Mouse (Mus musculus) ovary, postnatal 36 days (tissue): ENCODE results near the gene Mast1.

ENCODE experiments used
- DNase-seq: peaks from one replicate; pipeline ENCODE4 v3.0.0; 2022; ENCODE audit warnings: low spot score, mixed read lengths

The Mast1 gene

DNA sequence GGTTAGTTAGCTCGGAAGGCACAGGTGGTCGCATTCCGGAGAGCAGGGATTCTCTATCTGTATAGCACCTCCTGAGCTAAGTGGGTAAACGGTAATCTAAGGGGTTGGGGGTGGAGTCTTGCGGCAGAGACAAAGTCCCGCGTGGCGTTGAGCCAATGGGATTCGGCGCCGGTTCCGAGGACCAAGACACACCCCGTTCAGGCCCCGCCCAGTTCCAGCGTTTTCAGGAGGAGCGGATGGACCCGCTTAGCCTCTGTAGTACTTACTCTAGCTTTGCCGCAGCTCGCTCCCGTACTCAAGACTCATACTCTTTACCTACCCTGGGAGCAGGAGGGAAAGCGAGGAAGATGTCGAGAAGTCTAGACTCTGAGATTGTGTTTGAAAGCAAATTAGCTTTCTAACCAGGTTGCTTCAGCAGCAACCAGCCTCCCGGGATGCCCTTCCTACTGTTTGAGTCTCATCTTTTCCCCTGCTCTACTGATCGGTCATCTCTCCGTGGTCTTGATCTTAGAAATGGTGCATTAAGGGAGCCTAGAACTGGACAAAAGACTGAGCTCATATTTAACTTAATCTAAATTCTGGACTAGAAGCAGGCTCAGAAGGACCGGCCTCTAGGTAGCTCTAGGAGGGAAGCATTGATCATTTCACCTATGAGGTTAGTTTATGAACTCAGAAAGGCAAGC lies 7.5 kb upstream of the Mast1 start:
- DNase-seq = no peak

DNA sequence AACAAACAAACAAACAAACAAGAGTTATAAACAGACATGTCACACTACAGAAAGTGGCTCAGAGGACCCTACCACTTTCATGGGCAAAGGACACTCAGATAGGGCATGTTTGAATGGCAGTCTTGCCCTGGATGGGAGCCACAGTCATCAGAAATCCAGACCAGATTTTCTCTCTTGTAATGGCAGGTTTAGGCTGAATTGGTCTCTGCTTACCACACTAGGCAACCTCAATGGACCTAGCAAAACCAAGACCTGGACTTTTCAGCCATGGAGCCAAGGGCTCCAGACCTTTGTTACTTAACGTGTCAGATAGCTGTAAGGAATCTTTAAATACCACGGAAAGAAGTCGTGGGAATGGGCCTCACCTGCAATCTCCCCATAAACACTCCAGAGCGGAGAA lies 6.5 kb upstream of the Mast1 start:
- no peak for DNase-seq

DNA sequence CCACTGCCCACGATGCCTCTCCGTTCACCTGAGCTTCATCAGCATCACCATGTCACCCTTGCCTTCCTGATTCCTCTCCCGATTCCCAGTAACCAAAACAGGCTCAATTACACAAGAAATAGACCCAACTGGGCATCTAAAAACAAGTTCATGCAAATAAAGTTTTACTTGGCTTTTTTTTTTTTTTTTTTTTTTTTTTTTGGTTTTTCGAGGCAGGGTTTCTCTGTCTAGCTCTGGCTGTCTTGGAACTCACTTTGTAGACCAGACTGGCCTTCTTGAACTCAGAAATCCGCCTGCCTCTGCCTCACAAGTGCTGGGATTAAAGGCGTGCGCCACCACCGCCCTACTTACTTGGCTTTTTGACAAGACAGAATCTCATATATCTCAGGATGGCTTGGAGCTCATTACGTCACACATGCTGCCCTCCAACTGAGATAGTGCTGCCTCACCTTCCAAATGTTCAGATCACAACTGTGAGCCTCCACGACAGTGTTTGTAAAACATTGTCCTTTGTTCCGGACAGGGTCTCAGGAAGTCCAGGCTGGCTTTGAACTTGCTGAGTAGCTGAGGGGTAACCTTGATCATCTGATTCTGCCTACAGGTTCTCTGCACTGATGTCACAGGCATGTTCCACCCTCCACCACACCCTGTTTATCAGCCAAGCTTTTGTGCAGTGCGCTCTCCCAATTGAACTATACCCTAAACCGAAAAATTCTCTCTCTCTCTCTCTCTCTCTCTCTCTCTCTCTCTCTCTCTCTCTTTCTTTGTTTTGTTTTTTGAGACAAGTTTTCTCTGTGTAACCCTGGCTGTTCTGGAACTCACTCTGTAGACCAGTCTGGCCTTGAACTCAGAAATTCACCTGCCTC lies 694 bp upstream of the Mast1 start:
- no peak for DNase-seq

GRCm38 (mm10) chr8:84936041-84936961 lies 858 bp downstream of the Mast1 start:
- no peak for DNase-seq

DNA sequence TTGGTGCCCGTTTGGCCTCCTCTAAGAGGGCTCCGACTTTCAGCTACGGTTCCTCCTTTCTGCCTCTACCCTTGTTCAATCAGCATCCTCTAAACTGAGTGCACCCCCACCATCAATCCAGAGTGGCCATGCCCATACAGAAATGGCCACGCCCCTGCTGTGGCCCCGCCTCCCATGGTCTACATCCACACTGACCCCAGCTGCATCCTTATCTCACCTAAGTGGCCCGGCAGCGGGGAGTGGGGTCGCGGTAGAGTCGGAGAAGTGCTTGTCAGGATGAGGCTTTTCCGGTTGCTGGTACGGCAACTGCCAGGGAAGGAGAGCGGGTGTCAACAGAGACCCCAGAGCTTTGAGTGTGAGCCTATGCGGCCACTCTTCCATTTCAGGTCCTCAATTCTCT lies 1.7 kb downstream of the Mast1 start:
- no peak for DNase-seq

GRCm38 (mm10) chr8:84934860-84935259 lies 2.3 kb downstream of the Mast1 start:
- DNase-seq = no peak

DNA sequence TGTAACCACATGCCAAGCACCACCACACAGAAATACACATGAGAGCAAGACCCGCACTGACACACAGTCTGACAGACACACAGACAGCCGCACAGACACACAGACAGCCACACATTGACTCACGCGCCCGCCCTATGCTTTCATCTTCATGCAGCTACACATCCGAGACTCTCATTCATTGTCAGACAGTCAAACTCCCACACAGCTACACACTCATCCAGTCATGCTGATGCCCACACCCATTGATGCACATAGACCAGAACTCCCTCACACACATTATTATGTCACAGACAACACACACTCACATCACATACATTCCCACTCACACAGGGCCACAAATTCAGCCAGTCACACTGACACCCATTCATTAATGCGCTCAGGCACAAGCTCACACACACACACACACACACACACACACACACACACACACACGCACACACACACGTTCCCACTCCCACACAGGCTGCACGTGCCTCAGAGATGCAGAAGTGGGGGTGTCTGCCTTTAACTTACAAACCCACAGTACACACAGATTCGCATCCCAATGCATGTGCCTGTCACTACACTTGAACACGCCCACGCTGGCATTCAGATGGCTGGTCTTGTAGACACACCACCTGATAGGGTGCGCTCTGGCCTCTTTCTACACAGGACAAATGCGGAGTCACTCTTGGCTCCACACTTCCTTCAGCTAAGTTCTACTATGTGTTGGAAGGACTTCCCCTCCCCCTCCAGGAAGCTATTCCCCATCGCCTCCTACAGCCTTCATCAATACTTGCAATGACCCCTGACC lies 3.2 kb downstream of the Mast1 start:
- DNase-seq = no peak

DNA sequence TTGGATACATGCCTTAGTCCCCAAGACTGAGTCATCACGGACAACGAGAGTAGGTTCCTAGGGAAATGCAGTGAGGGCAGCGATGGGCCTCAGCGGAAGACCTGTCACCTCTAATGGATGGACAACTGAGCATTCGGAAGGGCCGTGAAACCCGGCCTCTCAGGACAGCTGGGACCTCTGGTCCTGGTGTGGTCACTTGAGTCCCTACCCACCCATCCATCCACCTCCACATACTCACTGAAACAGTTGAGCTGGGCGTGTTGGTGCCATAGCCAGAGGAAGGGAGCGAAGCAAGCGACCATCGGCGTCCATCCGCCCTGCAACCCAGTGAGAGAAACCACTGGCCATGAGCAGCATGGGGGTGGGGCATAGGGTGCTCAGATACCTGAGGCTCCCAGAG lies 6.6 kb downstream of the Mast1 start:
- DNase-seq = no peak

DNA sequence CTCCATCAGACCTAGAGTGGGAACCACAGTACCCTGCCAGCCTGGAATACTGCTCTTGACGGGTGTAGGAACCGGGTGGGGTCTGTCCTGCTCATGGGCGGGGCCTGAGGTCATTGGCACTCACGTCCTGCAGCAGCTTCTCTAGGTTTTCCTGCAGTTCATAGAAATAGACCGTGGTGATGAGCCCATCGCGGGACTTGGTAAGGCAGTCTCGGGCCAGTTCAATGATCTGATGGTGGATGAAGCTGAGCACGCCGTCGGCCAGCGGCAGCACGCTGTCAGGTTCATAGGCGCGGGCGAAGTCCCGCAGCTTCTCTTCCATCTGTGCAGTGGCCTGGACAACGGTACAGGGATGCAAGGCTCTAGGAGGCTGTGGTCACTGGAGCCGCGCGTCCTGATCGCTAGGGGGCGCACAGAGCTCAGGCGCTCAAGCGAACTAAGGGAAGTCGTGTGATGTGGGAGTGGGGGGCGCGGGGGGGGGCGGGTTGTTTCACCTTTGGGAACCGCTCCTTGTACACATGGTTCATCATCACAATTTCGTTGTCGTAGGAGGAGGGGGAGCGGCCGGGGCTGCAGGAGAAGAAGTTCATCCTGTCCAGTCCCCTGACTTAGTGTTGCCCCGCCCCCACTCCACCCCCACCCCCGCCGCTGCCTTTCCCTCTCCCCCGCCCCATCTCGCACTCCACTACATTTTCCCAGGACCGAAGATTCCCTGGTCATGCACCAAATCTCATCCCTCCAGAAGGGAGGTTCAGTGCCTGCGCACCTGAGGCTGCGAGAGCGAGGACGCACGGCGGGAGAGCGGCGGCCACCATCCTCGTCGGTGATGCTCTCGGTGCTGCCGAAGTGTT lies 8.5 kb downstream of the Mast1 start:
- peak; percentile 65 for DNase-seq

DNA sequence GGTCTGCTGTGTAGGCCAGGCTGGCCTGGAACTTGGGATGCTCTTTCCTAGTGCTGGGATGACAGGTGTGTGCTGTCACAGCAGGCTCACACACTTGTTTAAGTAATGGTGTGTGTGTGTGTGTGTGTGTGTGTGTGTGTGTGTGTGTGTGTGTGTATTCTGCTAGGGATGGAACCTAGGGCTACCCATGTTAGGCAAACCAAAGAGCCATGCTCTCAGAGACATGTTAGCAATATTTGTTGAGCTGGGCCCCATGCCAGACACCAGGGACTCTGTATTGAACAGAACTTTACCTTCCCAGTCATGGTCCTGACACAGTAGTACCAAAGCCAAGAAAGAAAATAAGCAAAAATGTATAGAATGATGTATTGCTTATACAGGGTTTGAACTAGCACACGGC lies 9.6 kb downstream of the Mast1 start:
- no peak for DNase-seq

DNA sequence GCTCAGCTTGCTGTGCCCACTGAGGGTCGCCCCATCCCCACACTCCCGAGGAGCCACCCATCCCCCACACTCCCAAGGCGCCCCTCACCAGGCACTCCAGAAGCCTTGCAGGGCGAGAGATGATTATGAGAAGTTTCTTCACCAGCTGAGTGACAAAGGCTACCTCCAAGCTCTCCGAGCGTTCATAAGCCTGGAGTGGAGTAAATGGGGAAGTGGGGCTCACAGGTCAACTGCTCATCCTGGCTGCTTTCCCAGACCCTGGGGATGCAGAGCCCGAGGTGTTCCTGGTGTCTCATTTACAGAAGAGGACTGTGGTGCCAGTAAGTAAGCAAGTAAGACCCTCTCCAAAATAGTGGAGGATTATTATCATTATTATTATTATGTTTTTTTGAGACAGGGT lies 11.6 kb downstream of the Mast1 start:
- no peak for DNase-seq

DNA sequence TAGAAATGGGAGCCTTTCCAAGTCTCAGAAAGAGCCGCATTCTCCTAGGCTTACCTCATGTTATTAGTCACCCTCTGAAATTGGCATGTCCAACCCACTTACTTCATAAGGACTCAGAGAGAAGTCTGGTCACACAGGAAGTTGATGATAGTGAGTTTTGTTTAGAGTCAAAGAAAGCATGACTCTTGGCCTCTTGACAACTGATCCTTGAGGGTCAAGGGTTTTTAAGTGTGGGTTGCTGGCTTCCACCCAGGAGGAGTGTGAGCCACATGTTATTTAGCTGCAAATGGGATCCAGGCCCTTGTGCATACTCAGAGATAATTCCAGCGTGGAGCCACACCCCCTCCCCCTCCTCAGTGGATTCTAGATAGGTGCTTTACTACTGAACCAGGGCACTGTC lies 15.6 kb downstream of the Mast1 start:
- DNase-seq = no peak

GRCm38 (mm10) chr8:84918646-84919045 lies 18.5 kb downstream of the Mast1 start:
- DNase-seq = no peak

DNA sequence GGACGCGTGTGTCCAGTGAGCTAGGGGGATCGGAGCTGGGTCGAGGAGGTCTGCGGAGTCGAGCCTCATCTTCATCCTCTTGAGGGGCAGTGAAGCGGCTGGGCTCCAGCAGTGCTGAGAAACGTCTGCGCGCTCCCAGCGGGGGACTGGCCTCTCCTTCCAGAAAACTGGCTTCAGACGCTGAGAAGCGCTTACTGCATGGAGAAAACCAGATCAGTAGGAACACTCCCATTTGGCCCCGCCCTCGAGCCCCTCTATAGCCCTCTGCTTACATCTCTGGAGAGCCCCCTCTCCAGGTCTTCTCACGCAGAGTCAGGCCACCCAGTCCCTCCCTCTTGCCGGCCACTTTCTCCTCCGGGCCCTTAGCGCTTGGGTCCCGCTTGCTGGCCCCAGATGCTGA lies 19.4 kb downstream of the Mast1 start:
- no peak for DNase-seq

DNA sequence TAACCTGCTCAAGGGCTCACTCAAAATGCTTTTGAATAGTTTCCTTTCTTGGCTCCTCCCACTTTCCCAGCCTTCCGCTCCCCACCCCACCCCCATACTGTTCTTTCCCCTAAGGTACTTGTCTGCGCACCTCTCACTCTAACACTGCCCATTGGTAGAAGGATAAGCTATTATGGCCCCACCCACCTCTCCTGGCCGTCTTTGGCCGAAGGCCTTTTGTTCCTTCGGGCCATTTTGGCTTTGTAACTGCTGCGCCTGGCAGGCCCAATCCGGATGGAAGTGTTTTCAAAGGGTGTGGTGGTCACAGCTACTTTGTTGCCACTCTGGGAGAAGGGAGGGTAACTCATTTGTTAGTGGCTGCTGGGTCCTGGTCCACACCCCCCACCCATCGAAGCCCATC lies 21.9 kb downstream of the Mast1 start:
- no peak for DNase-seq

DNA sequence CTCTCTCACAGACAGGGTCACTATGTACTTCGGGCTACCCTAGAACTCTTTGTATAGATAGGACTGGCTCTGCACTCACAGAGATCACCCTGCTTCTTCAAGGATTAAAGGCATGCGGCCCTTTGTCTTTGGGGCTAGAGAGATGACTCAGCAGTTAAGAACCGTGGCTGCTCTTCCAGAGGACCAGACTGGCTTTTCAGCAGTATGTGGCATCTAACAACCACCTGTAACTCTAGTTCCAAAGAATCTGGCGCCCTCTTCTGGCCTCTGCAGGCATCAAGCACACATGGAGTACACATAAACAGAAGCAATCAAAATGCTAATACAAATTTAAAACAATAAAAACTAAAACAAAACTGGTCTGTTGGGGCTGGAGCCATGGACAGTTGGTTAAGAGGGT lies 23.2 kb downstream of the Mast1 start:
- no peak for DNase-seq

- no peak for DNase-seq
Measured at GRCm38 (mm10) chr8:84913502-84913900, 23.7 kb downstream of the Mast1 start.

DNA sequence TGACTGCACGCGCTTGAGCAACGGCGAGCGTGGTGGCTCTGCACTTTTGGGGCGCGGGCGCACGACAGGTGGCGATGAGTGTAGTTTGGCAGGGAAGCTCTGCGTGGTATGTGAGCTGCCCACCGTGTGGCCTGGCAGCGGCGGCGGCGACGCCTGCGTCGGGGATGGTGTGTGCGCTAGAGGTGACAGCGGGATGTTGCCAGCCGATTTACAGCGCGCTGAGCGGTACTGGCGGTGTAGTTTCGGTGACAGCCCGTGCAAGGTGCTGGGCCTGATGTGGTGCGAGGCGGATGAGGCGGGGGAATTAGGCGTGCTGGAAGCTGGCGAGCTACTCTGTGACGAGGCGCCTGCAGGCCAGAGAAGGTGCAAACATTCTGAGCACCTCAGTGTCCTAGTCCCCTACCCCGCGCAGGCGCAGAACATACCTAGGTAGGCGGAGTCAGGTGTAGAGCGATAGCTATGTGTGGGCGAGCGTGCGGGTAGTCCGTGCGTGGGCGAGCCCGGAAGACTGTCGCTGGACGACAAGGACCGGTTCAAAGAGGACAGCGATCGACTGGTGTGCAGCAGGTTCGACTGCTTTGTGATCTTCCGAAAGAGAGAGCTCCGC lies 24.2 kb downstream of the Mast1 start:
- DNase-seq = peak; percentile 68

DNA sequence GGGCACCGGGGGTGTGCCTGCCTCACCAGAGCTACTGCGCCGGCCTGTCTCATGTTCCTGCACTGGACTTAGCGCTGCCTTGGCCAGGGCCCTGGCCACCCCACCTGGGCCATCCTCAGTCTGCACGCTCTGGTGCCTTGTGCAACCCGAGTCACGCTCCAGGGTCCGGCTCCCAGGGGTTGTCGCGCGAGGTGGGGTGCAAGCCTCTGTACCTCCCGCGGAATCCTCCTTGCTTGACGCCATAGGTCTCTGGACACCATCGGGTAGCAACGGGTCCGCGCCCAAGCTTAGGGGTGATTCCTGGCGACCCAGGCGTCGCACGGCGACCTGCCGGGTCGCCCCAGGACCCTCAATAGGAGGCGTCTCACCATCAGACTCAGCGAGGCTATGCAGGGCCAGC lies 24.8 kb downstream of the Mast1 start:
- no peak for DNase-seq

- no peak for DNase-seq
Measured at GRCm38 (mm10) chr8:84911854-84912253, 25.3 kb downstream of the Mast1 start.
